Mouse (Mus musculus) E14TG2a.4 (cell line): Measurements from ENCODE around the gene Smim24.

ENCODE experiments used
- H3K27me3 ChIP-seq: 2 replicates; pipeline ENCODE4 v1.6.1; 2014; ENCODE audit warnings: low read length, control low read depth; ENCODE audit not compliant: insufficient read depth
- H3K36me3 ChIP-seq: 2 replicates; pipeline ENCODE4 v1.6.1; 2014; ENCODE audit warnings: low read length, control low read depth; ENCODE audit not compliant: insufficient read depth
- H3K4me1 ChIP-seq: replicated peaks from 2 replicates; pipeline ENCODE4 v1.6.1; 2014; ENCODE audit warnings: low read depth, low read length, control low read depth
- H3K4me3 ChIP-seq: replicated peaks from 2 replicates; pipeline ENCODE4 v1.5.1; 2014; ENCODE audit warnings: mild to moderate bottlenecking, low read length
- H3K9me3 ChIP-seq: 2 replicates; pipeline ENCODE4 v1.6.1; 2014; ENCODE audit warnings: low read length, control low read depth
- CTCF ChIP-seq: conservative IDR thresholded peaks from 2 replicates; pipeline ENCODE4 v1.5.1; 2014; ENCODE audit warnings: low read length
- NANOG ChIP-seq: IDR thresholded peaks from 2 replicates; pipeline ENCODE4 v1.6.1; 2014; ENCODE audit warnings: borderline replicate concordance, low read length, mixed read lengths
- POU5F1 ChIP-seq: IDR thresholded peaks from 2 replicates; pipeline ENCODE4 v1.6.1; 2014; ENCODE audit warnings: low read length, borderline replicate concordance

Gene Smim24

GRCm38 (mm10) chr10:81375322-81375721, 17.5 kb upstream of the Smim24 start:
- Histone ChIP-seq H3K4me1 (peaks cover 85% of the 10 kb centered on the region), H3K9me3 (no peaks in the 10 kb centered on the region), H3K27me3 (no peaks in the 10 kb centered on the region), H3K36me3 (peaks cover 72% of the 10 kb centered on the region), H3K4me3 (peak overlapping the region; percentile 96)
- TF ChIP-seq POU5F1 (no peak), NANOG (no peak), CTCF (no peak)

- Histone ChIP-seq H3K36me3 (peaks cover 58% of the 10 kb centered on the region), H3K4me3 (peak overlapping the region; percentile 96), H3K27me3 (no peaks in the 10 kb centered on the region), H3K9me3 (no peaks in the 10 kb centered on the region), H3K4me1 (peaks cover 85% of the 10 kb centered on the region)
- TF ChIP-seq NANOG (no peak), CTCF (no peak), POU5F1 (no peak)
Observed at GRCm38 (mm10) chr10:81376561-81377361, 16.1 kb upstream of the Smim24 start.

- Histone ChIP-seq H3K36me3 (peaks cover 53% of the 10 kb centered on the region), H3K4me3 (peak overlapping the region; percentile 96), H3K27me3 (no peaks in the 10 kb centered on the region), H3K4me1 (peaks cover 83% of the 10 kb centered on the region), H3K9me3 (no peaks in the 10 kb centered on the region)
- TF ChIP-seq NANOG (no peak), POU5F1 (no peak), CTCF (no peak)
Observed at GRCm38 (mm10) chr10:81377362-81377664, 15.5 kb upstream of the Smim24 start.

DNA sequence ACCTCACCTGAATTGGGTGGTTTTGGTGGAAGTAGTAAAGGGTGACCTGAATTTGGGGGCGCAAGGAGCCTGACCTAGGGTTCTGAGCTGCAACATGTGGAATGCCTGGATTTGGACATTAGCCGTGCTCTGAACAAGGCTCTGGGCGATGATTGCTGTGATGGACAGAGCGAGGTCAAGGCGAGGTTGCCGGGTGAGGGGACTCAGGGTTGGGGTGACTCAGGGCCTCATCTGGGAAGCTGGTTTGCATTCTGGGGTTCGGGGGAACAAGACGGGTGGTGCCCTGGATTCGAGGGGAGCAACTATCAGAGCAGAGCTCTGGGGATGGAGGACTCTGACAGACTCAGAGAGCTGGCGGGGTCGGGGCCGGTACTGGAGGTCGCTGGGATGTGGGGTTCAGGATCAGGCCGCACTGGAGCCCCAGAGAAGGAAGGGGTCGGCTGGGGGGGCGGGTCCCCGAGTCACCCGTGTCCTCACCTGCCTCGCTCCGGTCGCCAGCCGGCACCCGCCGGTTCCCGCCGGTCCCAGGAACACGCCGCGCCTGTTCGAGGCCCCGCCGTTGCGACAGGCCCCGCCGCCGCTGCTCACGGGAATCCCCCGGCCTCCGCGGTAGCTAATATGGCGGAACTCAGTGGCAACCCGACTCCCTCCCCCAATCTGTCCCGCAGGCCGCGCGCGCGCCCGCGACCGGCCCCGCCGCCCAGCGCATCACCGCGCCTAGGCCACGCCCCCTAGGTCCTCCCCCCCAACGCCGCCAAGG, 14.9 kb upstream of the Smim24 start, which contains the start of gene Fzr1:
TSS of gene Fzr1 (minus strand) at position 724 of the 760 bp plus-strand sequence.
- H3K36me3 ChIP-seq = peaks cover 46% of the 10 kb centered on the region
- no peak for TF ChIP-seq POU5F1
- no peak for TF ChIP-seq CTCF
- no peak for TF ChIP-seq NANOG
- no peaks in the 10 kb centered on the region for H3K27me3 ChIP-seq
- H3K9me3 ChIP-seq = no peaks in the 10 kb centered on the region
- peak within 1 kb of the TSS; percentile 96 for H3K4me3 ChIP-seq
- peaks cover 76% of the 10 kb centered on the region for H3K4me1 ChIP-seq

DNA sequence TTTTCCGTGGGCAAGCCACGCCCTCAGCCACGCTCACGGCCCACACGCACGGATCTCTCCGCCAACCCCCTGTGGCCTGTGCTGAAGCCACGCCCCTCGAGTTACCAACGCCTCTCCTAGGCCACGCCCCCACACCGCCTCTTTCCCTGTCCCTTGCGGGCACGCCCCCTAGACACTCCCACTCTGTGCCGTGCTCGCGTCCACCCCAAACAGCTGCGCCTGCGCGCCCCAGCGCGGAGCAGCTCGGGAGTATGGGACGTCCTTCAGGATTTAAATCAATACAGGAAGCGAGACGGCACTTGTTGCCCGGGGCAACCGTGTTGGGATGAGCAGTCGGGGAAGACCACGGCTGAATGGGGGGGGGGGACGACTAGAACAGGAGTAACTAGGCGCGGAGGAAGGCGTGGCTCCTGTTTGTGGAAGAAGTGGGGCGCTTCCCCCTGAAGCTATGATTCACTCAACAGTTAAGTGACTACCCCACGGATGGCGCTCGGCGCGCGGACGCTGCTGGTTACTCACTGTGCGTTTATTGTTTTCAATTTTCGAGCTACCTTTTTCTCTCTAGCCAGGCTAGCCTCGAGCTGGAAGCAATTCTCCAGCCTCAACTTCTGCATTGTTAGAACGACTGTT, 14.2 kb upstream of the Smim24 start:
- Histone ChIP-seq H3K36me3 (peaks cover 39% of the 10 kb centered on the region), H3K9me3 (no peaks in the 10 kb centered on the region), H3K27me3 (no peaks in the 10 kb centered on the region), H3K4me3 (peak overlapping the region; percentile 96), H3K4me1 (peaks cover 69% of the 10 kb centered on the region)
- TF ChIP-seq POU5F1 (no peak), NANOG (no peak), CTCF (no peak)

- Histone ChIP-seq H3K9me3 (no peaks in the 10 kb centered on the region), H3K4me3 (peak overlapping the region; percentile 78), H3K4me1 (peaks cover 64% of the 10 kb centered on the region), H3K36me3 (peaks cover 34% of the 10 kb centered on the region), H3K27me3 (no peaks in the 10 kb centered on the region)
- TF ChIP-seq POU5F1 (no peak), NANOG (no peak), CTCF (no peak)
Observed at GRCm38 (mm10) chr10:81379183-81379553, 13.7 kb upstream of the Smim24 start.

DNA sequence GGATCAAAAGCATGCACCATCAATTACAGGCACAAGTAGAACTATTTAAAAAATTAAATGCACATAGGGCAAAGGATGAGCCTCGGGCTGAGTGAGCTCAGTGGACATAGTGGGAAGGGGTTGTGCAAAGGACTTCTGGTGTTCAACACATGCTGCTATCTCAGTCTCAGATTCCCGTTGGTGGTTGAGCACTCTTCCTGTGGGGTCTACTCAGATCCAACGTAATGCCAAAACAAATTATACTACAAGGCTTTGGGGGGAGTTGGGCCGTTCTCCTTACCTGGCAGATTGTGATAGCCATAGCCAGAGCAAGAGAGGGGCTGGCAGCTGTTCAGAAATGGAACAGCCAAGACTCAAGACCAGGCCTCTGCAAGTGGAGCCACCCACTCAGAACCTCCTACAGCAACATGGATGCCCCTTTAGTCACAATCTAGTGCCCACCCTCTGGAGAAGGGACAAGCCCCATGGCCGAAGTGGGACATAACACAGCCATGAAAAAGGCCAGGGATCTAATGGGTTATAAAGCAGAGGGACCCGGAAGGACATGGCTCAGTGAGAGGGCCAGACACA, 13.0 kb upstream of the Smim24 start:
- Histone ChIP-seq H3K9me3 (no peaks in the 10 kb centered on the region), H3K4me3 (no peak overlapping the region), H3K27me3 (no peaks in the 10 kb centered on the region), H3K36me3 (peaks cover 27% of the 10 kb centered on the region), H3K4me1 (peaks cover 59% of the 10 kb centered on the region)
- TF ChIP-seq NANOG (no peak), CTCF (no peak), POU5F1 (no peak)

GRCm38 (mm10) chr10:81382039-81382438, 10.8 kb upstream of the Smim24 start:
- Histone ChIP-seq H3K4me3 (no peak overlapping the region), H3K4me1 (peaks cover 60% of the 10 kb centered on the region), H3K9me3 (no peaks in the 10 kb centered on the region), H3K27me3 (no peaks in the 10 kb centered on the region), H3K36me3 (peaks cover 26% of the 10 kb centered on the region)
- TF ChIP-seq POU5F1 (no peak), NANOG (no peak)
